In genomic region chr2:26485278-26485677, GRCm38 (mm10) we compare ENCODE assay signal across 10 mouse cellular contexts. TPM values are rescaled to one million over a fixed set of nuclear protein-coding genes. Genes with fewer than 3 reads are reported as not detected.
DNase-seq lines count a peak whose midpoint lies in the region; ATAC-seq and TF ChIP-seq lines count a peak whose summit lies in the region.
"Had no signal": no experiment of that assay in that cellular context is flagged by ENCODE, and none has a peak within 500 bp of the region (broad histone marks: within the 10 kb centered on the region; RNA-seq: fewer than 3 reads in every experiment).

No protein-coding gene starts in this region.

- no peak overlapping the region for H3K4me3 ChIP-seq in heart, embryonic 10.5 days
- H3K4me3 ChIP-seq in CH12.LX (replicated peaks in 1 of 3; ENCODE audit: low read depth in 2 of 3, low read length in 2 of 3, poor library complexity in 1 of 3), result peak overlapping the region in 1 of 3 experiments; percentile 38
- peak overlapping the region; percentile 2; the same call in 1 of the 2 replicates for H3K4me3 ChIP-seq in forebrain, embryonic 16.5 days (replicated peaks; ENCODE audit: low read length)
- peak overlapping the region; percentile 9; the same call in 1 of the 2 replicates for H3K4me3 ChIP-seq in midbrain, embryonic 12.5 days

- 80% methylated on average over 9 of the region's 9 CpGs for WGBS in heart, embryonic 10.5 days
- WGBS in forebrain, embryonic 16.5 days, result 13% methylated on average over 9 of the region's 9 CpGs
- 38% methylated on average over 9 of the region's 9 CpGs for whole genome bisulfite sequencing in midbrain, embryonic 12.5 days

- no peak for TF ChIP-seq RAD21 in CH12.LX (IDR thresholded peaks at IDR 0.05; ENCODE audit: low read depth, low read length)

- no peak for TF ChIP-seq EP300 in CH12.LX (IDR thresholded peaks at IDR 0.05; ENCODE audit: low read length)

- dilution Hi-C loops in CH12.LX (cut with MboI; ENCODE audit: extremely low pct_ligation_motif_present, extremely low pct_unique_long_range_greater_than_20kb, low sequenced_read_pairs), result no loop called here

- H3K4me1 ChIP-seq in heart, embryonic 10.5 days, result peaks cover 75% of the 10 kb centered on the region
- H3K4me1 ChIP-seq in CH12.LX (ENCODE audit: control insufficient read depth in 1 of 2, insufficient read depth in 2 of 2), result peaks cover 73 to 88% of the 10 kb centered on the region in 2 experiments
- peaks cover 77% of the 10 kb centered on the region for H3K4me1 ChIP-seq in forebrain, embryonic 16.5 days (replicated peaks; ENCODE audit: control insufficient read depth, insufficient read depth, low read length)
- peaks cover 79% of the 10 kb centered on the region for H3K4me1 ChIP-seq in midbrain, embryonic 12.5 days

- peaks cover 8% of the 10 kb centered on the region; the same call in 1 of the 2 replicates for H3K27me3 ChIP-seq in heart, embryonic 10.5 days (ENCODE audit: insufficient read depth, poor library complexity, severe bottlenecking)
- no peaks in the 10 kb centered on the region for H3K27me3 ChIP-seq in CH12.LX (replicated peaks)
- no peaks in the 10 kb centered on the region for H3K27me3 ChIP-seq in forebrain, embryonic 16.5 days (replicated peaks; ENCODE audit: control insufficient read depth, insufficient read depth, low read length)
- no peaks in the 10 kb centered on the region for H3K27me3 ChIP-seq in midbrain, embryonic 12.5 days

- in situ Hi-C loops in CH12.LX (cut with MboI; ENCODE audit: low pct_ligation_motif_present, low pct_unique_long_range_greater_than_20kb, low sequenced_read_pairs), result no loop called here

- no peaks in the 10 kb centered on the region for H3K9me3 ChIP-seq in heart, embryonic 10.5 days
- peaks cover 4% of the 10 kb centered on the region for H3K9me3 ChIP-seq in CH12.LX (replicated peaks; ENCODE audit: low read length)
- no peaks in the 10 kb centered on the region for H3K9me3 ChIP-seq in forebrain, embryonic 16.5 days (ENCODE audit: control insufficient read depth, low read length)
- H3K9me3 ChIP-seq in midbrain, embryonic 12.5 days, result no peaks in the 10 kb centered on the region

- peak; percentile 63 for ATAC-seq in forebrain, embryonic 16.5 days
- ATAC-seq in midbrain, embryonic 12.5 days (ENCODE audit: low FRiP score, low read depth), result peak; percentile 12; the same call in 1 of the 2 replicates

- peaks cover 5% of the 10 kb centered on the region for H3K79me2 ChIP-seq in CH12.LX (replicated peaks; ENCODE audit: control insufficient read depth, extremely low read depth, insufficient read depth, poor library complexity, severe bottlenecking)

- TF ChIP-seq CTCF in CH12.LX (conservative IDR thresholded peaks at IDR 0.05 in 1 of 2, IDR thresholded peaks at IDR 0.05 in 1 of 2; ENCODE audit: low read depth in 2 of 2, low read length in 2 of 2), result no peak

- H3K4me2 ChIP-seq in CH12.LX (ENCODE audit: insufficient read depth, low read depth, poor library complexity, severe bottlenecking), result no peak overlapping the region
- peak overlapping the region; percentile 27 for H3K4me2 ChIP-seq in forebrain, embryonic 16.5 days (ENCODE audit: low read length)
- H3K4me2 ChIP-seq in midbrain, embryonic 12.5 days (replicated peaks), result peak overlapping the region; percentile 49

- no peak for DNase-seq in heart, embryonic 10.5 days (ENCODE audit: low spot score)
- DNase-seq in heart, postnatal 10 days, result no peak
- DNase-seq in CH12.LX (ENCODE audit: extremely low read depth), result no peak
- no peak for DNase-seq in frontal cortex, postnatal 10 days (ENCODE audit: low spot score in 2 of 2)
- DNase-seq in c-Kit-positive CD71-positive TER-119-positive erythroid progenitor cells, embryonic 14.5 days (ENCODE audit: low spot score), result no peak
- DNase-seq in urinary bladder, postnatal 4 days (ENCODE audit: low spot score in 2 of 2), result no peak
- DNase-seq: B cell, adult 2 months; lung, postnatal 10 days had no signal

- no peak overlapping the region; the same call in 1 of the 2 replicates for H3K9ac ChIP-seq in CH12.LX (ENCODE audit: insufficient read depth, low read depth)
- peak overlapping the region; percentile 28; the same call in 1 of the 2 replicates for H3K9ac ChIP-seq in forebrain, embryonic 16.5 days (replicated peaks; ENCODE audit: low read depth, low read length)
- no peak overlapping the region; the same call in 1 of the 2 replicates for H3K9ac ChIP-seq in midbrain, embryonic 12.5 days (replicated peaks)

- no peak for TF ChIP-seq POLR2A in CH12.LX (IDR thresholded peaks at IDR 0.05; ENCODE audit: low read depth, low read length)

- peak overlapping the region; percentile 17; the same call in 1 of the 2 replicates for H3K27ac ChIP-seq in heart, embryonic 10.5 days
- peak overlapping the region; percentile 18 for H3K27ac ChIP-seq in CH12.LX (ENCODE audit: insufficient read depth, low read depth)
- peak overlapping the region; percentile 95 for H3K27ac ChIP-seq in forebrain, embryonic 16.5 days (ENCODE audit: low read length)
- H3K27ac ChIP-seq in midbrain, embryonic 12.5 days (replicated peaks), result peak overlapping the region; percentile 98

- peaks cover 35% of the 10 kb centered on the region for H3K36me3 ChIP-seq in heart, embryonic 10.5 days
- peaks cover 25 to 30% of the 10 kb centered on the region in 2 experiments for H3K36me3 ChIP-seq in CH12.LX (replicated peaks in 1 of 2; ENCODE audit: control insufficient read depth in 1 of 2, insufficient read depth in 1 of 2, low read length in 1 of 2)
- no peaks in the 10 kb centered on the region for H3K36me3 ChIP-seq in forebrain, embryonic 16.5 days (ENCODE audit: control insufficient read depth, insufficient read depth)
- H3K36me3 ChIP-seq in midbrain, embryonic 12.5 days, result peaks cover 49% of the 10 kb centered on the region

- intact Hi-C loops in heart, postnatal 10 days (cut with DNase I), result no loop called here

TF ChIP-seq in CH12.LX, 34 proteins besides CTCF, POLR2A, EP300 and RAD21:
- no peak for TF ChIP-seq MXI1 (IDR thresholded peaks at IDR 0.05; ENCODE audit: low read depth, low read length)
- no peak for TF ChIP-seq ZNF384 (IDR thresholded peaks at IDR 0.05; ENCODE audit: low read depth, low read length)
- no peak for TF ChIP-seq ZC3H11A (IDR thresholded peaks at IDR 0.05; ENCODE audit: low read depth, low read length)
- TF ChIP-seq TCF12 (IDR thresholded peaks at IDR 0.05; ENCODE audit: low read depth, low read length), result no peak
- no peak for TF ChIP-seq SIN3A (IDR thresholded peaks at IDR 0.05; ENCODE audit: low read length)
- TF ChIP-seq MYC (IDR thresholded peaks at IDR 0.05; ENCODE audit: low read depth, low read length), result no peak
- no peak for TF ChIP-seq JUN (IDR thresholded peaks at IDR 0.05; ENCODE audit: insufficient read depth, low read depth, low read length)
- TF ChIP-seq POLR2AphosphoS2 (IDR thresholded peaks at IDR 0.05; ENCODE audit: low read depth, low read length), result no peak
- no peak for TF ChIP-seq MAZ (IDR thresholded peaks at IDR 0.05; ENCODE audit: low read depth, low read length)
- no peak for TF ChIP-seq UBTF (IDR thresholded peaks at IDR 0.05; ENCODE audit: low read depth, low read length)
- no peak for TF ChIP-seq NELFE (IDR thresholded peaks at IDR 0.05; ENCODE audit: low read depth, low read length)
- no peak for TF ChIP-seq E2F4 (IDR thresholded peaks at IDR 0.05; ENCODE audit: insufficient replicate concordance, low read depth, low read length)
- no peak for TF ChIP-seq SMC3 (IDR thresholded peaks at IDR 0.05; ENCODE audit: low read depth, low read length)
- TF ChIP-seq MAFK (IDR thresholded peaks at IDR 0.05; ENCODE audit: insufficient replicate concordance, low read length), result no peak
- no peak for TF ChIP-seq BHLHE40 (IDR thresholded peaks at IDR 0.05; ENCODE audit: low read depth, low read length)

RNA-seq across cellular contexts. Expression of gene Notch1, which starts 31.2 kb away (rescaled TPM):
- 13.2 and 16.6 TPM in 2 replicates for polyA plus RNA-seq in heart, embryonic 10.5 days (2016; fragmentation: Nextera tagmentation; extraction: Ambion mirVana)
- total RNA-seq in heart, postnatal 10 days (2021), result 10 to 100 TPM; 54.0 to 54.3 TPM
- total RNA-seq in CH12.LX (2012; rRNA removed) (11.4 and 13.1 TPM in 2 replicates), CH12.LX (2014; rRNA removed) (0.86 and 0.98 TPM in 2 replicates)
- 2.7 and 3.8 TPM in 2 replicates for polyA plus RNA-seq in CH12.LX (2012; ENCODE audit: insufficient read length, low read depth)
- 20.2 and 23.6 TPM in 2 replicates for polyA plus RNA-seq in forebrain, embryonic 16.5 days (2015; fragmentation: Nextera tagmentation; extraction: Ambion mirVana)
- 53.5 and 56.2 TPM in 2 replicates for polyA plus RNA-seq in midbrain, embryonic 12.5 days (2016; fragmentation: Nextera tagmentation; extraction: Ambion mirVana)

RNA-seq across cellular contexts. Expression of gene Sec16a, which starts 40.3 kb away (rescaled TPM):
- 24.7 and 26.4 TPM in 2 replicates for polyA plus RNA-seq in heart, embryonic 10.5 days (2016; fragmentation: Nextera tagmentation; extraction: Ambion mirVana)
- 10 to 100 TPM; 38.2 to 45.5 TPM for total RNA-seq in heart, postnatal 10 days (2021)
- 31.8 and 36.3 TPM in 2 replicates for total RNA-seq in CH12.LX (2012; rRNA removed)
- 22.5 and 22.8 TPM in 2 replicates for total RNA-seq in CH12.LX (2014; rRNA removed)
- 28.6 and 38.9 TPM in 2 replicates for polyA plus RNA-seq in CH12.LX (2012; ENCODE audit: insufficient read length, low read depth)
- 21.5 and 23.1 TPM in 2 replicates for polyA plus RNA-seq in forebrain, embryonic 16.5 days (2015; fragmentation: Nextera tagmentation; extraction: Ambion mirVana)
- 29.3 and 33.3 TPM in 2 replicates for polyA plus RNA-seq in midbrain, embryonic 12.5 days (2016; fragmentation: Nextera tagmentation; extraction: Ambion mirVana)

Comparison
In these comparisons a context has a peak if more than half of its experiments do, and no peak if none do; other contexts are left out.
1. H3K27ac ChIP-seq: peak in every context shown above with its lines; median percentile 98 in midbrain, embryonic 12.5 days; 95 in forebrain, embryonic 16.5 days; 18 in CH12.LX; 17 in heart, embryonic 10.5 days.